Mouse (Mus musculus): ENCODE measurements around the gene Rora.

The Rora gene

DNA sequence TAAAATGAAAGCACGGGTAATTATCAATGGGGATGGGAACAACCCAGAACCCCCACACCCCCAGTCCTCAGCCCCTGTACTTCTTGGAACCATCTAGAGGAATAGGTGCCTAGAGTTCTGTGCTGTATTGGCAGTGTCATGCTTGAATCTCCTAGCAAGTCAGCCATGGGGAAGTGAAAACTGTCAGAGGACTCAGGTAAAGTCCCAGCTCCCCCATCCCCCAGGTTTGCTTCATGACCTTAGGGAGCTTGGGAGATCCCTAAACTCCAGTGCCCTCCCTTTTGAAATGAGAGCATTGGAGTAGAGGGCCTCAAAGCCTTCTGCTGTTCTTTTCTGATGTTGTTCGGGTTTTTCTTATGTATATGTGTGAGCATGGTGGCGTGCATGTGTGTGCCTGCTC lies 294.6 kb downstream of the Rora start:
- no peak for DNase-seq (ENCODE audit: low spot score in 2 of 2)

DNA sequence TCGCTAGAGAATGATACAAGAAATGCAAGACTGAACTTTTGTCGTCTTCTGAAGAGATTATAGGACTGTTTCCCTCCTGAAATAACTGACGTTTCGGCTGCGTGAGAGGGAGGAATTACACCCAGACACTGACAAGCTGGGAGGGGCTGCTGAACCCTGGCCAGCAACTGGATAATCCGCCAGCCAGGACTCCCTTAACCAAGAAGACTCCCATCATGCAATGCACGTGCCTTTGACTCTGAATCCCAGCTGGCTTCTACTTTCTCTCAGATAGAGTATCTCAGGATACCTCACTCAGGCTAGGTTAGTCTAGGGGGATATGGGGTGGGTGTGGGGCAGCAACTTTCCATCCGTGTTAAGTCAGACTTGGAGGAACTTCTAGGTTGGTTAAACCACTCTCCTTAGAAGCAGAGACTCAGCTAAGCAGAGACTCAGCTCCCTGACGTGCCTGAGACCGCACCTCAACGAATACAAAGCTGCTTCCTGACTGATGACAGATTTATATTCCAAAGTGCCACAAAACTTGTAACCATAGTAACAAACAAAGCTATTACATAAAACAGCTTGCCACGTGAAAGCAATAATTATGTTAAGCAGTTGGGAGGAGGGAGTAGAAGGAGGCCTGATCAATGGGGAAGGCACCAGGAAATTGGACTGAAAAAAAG lies 302.8 kb downstream of the Rora start:
- DNase-seq (ENCODE audit: low spot score in 2 of 2), result no peak

DNA sequence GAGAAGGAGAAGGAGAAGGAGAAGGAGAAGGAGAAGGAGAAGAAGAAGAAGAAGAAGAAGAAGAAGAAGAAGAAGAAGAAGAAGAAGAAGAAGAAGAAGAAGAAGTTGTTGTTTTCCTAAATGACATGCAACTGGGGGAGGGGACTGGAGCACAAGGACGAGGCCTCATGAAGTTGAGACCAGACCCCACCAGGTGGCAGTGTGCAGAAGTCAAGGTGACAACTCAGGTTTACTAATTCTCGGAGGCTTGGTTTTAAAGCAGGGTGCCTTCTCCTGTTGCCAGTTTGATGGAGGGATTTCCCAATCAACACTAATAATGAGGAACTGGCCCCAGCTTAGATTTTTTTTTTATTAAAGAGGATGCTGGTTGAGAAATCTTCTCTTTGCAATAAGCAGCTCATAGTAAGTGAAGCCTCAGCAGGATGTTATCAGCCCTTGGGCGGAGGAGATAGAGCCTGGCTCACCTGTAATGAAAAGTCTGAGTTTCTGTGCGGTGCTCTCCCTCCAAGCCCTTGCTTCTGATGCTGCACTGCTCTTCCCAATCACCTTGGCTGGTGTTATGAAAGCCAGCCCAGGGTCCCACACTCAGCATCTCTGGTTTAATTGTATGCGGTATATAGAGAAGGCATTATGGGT lies 303.5 kb downstream of the Rora start:
- peak; percentile 38 to 59 for DNase-seq (ENCODE audit: low spot score in 2 of 2)

DNA sequence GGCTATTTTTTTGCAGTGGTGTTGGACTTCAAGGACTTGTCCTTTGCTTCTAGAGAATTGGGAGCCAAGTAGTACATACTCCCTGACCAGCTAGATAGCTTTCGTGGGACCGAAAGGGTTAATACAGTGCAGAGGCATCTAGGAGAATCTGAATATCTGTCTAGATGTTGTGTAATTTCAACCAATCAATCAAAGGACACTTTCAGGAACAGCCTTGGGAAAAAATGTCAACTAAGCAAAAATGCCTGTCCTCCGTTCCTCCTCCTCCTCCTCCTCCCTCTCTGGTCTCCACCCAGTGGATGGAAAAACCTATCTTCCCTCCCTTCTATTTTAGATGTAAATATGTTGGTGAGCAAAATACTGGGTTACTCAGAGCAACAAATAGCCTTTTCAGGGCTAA lies 304.2 kb downstream of the Rora start:
- no peak for DNase-seq (ENCODE audit: low spot score in 2 of 2)

DNA sequence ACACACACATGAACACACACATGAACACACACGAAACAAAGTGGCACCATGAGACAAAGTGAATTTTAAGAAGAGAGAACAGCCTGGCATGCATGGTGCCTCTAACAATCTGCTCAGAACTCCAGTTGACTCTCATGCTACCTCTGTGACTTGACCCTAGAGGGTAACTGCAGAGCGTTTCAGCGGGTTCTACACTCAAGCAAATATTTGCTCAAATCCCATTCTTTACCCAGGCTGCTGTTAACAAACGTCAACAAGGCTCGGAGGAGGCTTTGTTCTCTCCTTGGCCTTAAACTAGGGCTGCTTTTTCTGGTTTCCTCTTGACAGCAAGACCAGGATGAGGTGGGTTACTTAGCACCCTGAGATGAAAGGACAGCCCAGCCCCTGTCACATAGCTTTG lies 305.3 kb downstream of the Rora start:
- DNase-seq (ENCODE audit: low spot score in 2 of 2), result no peak

DNA sequence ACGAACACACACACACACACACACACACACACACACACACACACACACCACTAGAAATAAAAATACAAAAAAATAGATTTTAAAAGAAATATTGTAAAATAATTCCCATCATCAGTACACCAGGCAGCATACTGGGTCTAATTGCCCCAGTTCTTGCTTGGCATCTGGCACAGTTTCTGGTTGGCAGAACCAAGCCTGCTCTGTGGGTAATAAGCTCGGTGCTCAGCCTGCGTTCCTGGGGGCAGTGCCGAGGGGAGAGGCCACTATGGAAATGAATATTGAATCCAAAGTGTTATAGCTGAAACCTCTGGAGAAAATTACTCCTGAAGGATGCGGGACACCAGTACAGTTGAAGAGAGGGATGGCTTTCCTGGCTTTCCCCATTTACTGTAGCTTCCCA lies 310.3 kb downstream of the Rora start:
- no peak for DNase-seq (ENCODE audit: low spot score in 2 of 2)

DNA sequence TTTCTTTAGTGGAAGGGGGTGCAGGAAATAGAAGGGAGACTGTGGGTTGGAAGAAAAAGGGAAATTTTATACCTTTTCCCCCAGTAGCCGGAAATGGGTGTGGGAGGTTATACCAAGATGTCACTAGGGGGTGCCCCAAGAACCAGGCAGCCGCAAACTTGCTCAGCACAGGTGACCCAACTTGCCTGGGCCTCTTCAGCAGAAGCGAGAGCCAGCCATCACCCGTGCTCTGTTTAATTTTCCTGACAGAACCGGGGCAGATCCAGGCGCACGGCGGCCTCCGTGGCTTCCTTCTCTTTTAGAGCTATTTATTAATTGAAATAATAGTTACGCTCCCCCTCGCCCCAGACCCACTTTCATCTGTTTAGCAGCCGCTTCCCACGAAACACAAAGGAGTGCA lies 313.0 kb downstream of the Rora start:
- DNase-seq (ENCODE audit: low spot score in 2 of 2), result peak in 1 of 2 experiments; percentile 6

DNA sequence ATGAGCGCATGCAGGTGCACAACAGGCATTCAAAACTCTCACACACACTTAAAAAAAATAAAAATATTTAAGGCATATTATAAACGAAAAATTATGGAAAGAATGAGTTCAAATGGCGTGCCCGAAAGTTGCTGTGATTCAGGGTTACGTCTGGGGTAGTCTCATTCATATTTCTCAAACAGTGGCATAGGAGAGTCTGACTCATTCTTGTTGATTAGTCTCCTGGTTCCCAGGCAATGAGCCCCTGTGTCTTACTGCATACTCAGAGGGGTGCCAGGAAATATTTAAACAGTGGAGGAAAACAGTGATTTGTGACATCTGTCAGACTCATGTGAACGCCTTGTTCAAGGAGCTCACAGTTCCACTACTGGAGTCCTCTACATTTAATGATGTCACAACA lies 316.5 kb downstream of the Rora start:
- DNase-seq (ENCODE audit: low spot score in 2 of 2), result no peak

DNA sequence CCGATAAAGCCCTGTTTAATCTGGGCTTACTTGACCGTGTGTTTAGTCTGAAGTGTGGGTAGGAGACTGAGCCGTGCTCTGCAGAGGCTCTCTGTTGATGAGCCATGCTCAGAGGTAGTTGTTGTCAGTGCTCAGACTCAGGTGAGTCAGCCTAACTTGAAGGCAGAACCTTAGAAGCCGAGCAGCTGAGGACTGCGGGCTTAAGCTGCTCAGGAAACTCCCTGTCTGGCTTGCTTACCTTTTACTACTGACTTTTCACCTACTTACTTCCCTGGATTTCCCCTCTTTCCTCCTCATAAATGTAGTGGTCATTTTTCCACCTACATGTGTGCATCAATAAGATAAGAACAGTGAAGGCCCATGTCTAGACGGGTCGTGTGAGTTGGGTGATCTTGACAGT lies 318.7 kb downstream of the Rora start:
- no peak for DNase-seq (ENCODE audit: low spot score in 2 of 2)

DNA sequence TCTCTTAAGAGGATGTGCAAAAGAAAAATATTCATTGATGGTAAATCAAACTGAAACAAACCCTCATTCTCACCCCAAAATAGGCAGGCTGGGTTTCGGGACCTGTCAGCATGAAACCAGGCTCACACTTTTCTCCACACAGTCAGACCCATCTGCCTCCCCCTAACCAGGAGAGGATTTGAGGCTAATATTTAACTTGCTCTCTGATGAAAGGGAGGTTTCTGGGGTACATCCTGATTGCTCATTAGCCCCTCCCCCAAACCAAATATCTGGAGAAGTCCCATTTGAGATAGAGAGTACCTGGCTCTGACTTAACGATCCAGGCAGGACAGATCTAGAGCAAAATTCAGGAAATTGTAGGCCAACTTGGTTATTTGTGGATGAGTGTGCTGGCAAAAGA lies 320.9 kb downstream of the Rora start:
- no peak for DNase-seq (ENCODE audit: low spot score in 2 of 2)

DNA sequence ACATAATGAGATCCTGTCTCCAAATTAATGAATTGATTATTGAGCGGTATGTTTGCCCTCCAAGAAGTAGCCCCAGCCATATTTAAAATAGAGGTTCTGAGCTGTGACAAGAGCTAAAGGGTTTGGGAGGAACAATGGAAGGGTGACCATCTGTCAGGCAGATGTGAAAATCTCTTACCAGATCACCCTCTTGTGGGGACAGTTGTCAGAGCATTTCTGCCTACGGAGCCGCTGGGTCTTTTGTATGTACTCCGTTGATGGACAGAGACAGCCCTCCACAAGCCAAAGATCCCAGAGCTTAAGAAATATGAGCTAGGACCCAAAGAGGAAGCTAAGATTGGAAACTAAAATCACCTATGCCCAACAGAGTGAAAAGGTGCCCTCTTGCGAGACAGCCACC lies 322.6 kb downstream of the Rora start:
- DNase-seq (ENCODE audit: low spot score in 2 of 2), result no peak

DNA sequence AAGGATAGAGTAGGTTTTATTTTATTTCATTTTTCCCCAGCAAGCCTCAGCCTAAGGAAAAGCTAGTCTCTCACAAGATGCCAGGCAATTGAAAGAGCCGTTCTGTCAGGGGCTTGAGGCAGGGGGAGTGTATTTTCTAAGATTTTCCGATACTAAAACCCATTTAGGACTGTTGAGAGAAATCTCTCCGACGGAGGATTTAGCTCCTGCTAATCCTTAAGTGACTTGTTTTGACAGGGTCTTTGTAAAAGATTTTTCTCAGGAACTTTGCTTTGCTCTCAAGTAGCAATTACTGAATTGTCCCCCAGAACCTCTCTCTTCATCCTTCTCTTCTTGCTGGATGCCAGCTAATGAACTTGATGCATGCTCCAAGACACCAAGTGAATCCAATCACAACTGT lies 323.3 kb downstream of the Rora start:
- DNase-seq (ENCODE audit: low spot score in 2 of 2), result no peak

DNA sequence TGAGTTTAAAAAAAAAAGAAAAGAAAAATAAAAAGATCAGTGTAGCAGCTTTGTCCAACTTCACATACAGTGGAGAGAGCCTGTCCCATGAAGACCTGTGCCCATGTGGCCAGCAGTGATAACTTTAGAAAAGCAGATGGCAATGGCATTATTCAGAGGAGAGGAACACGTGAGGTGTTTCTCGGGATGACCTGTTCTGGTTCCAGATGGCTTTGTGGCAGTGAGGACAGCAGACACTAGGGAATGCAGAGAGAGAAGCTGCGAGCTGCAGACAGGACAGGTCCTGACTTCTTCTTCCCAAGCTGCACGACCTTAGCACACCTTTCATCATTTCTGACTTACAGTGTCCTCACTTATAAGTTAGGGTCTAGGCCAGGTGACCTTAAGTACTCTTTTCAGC lies 325.1 kb downstream of the Rora start:
- DNase-seq (ENCODE audit: low spot score in 2 of 2), result no peak

DNA sequence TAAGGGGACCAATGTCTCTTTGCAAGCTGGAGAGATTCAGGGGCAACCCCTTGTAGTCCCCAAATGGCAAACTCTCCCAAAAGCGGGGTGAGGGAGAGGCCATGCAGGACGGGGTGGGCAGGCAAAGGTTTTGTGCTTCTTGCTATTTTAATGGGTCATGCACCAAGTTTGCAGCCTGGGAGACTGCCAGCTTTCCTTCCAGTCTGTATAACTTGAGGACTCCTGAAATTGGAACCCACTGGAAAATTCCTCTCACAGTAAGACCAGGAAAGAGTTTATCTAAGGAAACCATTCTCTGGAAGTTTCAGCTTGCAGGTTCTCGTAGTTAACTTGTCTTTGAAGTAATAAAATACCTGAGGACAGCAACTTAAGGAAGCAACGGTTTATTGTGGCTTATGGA lies 326.5 kb downstream of the Rora start:
- DNase-seq (ENCODE audit: low spot score in 2 of 2), result no peak

DNA sequence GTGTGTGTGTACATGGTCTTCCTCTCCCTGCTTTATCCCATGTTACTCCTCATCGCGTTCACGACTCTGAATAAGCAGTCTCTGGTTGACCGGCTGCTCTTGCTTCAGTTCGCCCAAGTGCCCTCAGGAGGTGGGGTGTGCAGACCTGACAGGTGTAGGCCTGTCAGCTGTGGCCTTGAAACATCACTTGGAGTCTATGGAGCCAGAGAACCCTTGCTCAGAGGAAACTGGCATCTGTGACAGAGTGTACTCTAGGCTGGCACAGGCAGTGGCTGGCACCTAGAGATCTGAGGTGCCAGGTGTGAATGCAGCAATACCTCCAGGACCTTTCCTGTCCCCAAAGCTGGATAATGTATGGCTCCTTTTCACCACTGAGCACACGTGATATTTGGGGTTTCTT lies 331.5 kb downstream of the Rora start:
- no peak for DNase-seq (ENCODE audit: low spot score in 2 of 2)

DNA sequence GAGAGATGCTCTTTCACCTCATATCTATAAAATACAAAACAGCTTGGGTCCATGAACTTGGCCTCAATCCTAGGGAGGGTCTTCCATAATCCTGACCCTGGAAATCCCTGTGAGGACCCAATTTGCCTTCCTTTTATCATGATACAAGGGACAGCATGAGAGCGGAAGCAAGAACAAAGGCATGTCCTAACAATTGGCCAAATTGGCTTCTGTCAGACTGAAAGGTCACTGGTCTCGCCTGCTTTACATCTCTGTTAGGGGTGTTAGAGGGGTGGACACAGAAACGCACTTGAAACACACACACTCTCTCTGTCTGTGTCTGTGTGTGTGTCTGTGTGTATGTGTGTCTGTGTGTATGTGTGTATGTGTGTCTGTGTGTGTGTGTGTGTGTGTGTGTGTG lies 332.2 kb downstream of the Rora start:
- DNase-seq (ENCODE audit: low spot score in 2 of 2), result no peak

DNA sequence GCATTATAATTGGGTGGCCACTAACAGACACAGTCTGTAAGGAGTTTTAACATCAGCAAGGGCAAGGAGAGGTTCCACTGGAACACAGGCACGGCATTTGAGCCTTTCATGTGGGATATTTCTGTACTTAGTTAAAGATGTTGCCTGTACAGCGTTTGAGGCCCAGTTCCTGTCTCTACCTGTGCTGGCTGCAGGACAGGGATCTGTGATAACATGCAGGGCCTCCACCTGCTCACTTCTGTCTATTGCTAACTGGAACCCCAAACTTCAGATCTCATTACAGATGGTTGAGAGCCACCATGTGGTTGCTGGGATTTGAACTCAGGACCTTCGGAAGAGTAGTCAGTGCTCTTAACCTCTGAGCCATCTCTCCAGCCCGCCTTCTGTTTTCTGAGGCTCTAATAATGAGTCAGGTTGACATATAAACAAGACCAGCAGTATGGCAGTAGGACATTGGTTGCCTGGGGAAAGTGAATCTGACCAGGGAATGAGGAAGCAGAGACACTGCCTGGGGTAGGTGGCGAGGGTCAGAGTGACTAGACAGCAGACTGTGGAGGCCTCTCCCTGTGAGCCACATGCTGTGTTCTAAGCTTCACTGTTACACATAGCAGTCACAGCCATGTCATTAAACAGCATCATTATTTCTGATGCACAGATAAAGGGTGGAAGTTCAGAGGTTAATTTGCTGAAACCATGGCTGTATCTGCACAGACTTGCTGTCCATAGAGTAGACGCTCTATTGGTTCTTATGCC lies 333.9 kb downstream of the Rora start:
- DNase-seq (ENCODE audit: low spot score in 2 of 2), result no peak

DNA sequence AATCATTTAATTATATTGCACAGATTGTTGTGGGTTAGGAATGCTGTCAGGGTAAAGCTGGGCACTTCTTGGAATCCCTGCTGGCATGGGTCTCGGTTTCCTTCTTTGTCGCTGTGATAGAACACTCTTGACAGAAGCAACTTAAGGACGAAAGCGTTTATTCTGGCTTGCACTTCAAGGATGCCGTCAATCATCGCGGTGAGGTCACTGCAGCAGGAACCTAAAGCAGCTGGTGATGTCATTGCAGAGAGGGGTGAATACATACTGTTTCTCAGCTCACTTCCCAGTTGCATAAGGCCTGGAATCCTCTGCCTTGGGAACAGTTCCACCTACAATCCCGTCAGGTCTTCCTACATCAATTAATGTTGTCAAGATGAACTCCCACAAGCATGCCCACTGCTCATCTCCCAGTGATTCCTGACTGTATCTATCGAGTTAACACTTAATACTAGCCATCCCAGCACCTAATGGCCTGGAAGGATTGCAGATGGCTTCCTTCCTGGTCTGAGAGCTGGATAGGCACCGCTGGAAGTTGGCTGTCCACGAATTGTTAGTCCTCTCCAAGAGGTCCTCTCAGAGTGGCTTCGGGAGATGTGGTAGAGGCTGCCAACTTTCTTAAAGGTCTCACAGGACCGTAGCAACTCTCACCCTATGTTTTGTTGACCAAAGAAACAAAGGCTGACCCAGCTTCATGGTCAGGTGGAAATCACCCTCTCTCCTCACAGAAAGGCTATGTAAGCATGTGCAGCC lies 334.8 kb downstream of the Rora start:
- no peak for DNase-seq (ENCODE audit: low spot score in 2 of 2)

DNA sequence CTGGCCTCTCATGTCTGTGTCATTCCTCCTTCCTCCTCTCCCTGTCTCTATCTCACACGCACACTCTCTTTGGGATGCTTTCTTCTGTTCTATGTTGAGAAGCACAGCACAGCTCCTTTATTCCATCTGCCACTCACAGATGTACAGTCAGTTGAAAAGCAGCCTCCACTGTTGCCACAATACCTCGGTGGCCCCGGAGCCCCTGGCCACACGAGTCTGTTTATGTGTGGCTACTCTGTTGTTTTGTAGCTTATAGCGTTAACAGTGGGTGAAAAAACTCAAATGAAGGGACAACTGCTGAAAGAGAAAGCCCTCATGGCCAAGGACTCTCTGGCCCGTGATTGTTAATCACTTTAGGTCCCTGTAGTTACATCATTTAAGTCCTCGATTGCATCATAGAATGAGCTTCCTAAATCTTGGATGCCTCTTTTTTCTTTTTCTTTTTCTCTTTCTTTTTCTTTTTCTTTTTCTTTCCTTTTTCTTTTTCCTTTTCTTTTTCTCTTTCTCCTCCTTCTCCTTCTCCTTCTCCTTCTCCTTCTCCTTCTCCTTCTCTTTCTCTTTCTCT lies 336.4 kb downstream of the Rora start:
- no peak for DNase-seq (ENCODE audit: low spot score in 2 of 2)

DNA sequence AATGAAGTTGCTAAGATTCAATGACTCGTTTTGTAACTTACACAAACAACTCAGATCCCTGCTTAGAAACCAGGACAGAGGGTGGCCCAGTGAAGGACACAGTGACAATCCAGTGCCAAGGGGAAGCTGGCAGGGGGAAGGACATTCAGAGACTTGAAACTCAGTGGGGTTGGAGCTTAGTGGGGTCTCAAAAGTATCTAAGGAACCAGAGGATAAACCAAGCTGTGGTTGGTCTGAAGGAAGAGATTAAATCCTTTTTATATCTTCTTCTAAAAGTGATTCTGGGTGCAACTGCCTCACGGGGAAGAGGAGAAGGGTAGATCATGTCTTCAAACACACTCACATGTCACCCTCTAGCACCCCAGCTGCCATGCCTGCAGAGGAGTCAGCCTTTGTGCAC lies 340.3 kb downstream of the Rora start:
- no peak for DNase-seq (ENCODE audit: low spot score in 2 of 2)

DNA sequence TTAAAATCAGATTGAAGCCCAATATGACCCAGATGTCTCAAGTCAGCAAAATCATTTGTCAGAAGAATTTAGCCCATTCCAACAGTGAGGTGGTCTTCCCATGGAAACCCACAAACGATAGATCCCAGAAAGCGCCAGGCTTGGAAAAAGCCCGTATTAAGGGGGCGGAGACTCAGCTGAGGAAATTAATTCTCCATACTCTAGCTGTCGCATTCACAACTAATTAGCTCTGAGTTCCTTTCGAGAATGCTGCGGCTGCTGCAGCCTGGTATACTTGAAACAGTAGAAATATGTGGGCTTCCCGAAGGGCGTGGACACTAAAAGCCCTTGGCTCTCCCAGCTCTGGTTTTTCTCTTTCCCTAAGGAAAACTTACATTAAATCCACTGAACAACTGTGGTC lies 345.4 kb downstream of the Rora start:
- no peak for DNase-seq (ENCODE audit: low spot score in 2 of 2)

DNA sequence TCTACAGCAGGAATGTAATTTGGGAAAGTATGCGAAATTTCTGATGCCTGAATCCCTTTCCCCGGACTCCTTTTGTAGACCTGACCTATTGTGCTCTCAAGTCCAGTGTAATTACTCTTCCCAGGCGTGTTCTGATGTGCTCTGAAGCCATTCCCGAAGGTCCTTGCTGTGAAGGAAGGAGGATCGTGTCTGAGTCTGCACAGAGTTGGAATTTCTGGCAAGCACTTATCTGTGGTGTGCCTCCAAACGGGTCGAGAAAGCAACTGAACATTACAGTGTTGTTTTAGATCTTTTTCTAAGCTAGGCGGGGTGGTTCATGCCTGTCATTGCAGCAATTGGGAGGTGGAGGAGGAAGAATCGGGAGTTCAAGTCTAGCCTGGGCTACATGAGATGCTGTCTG lies 350.9 kb downstream of the Rora start:
- DNase-seq (ENCODE audit: low spot score in 2 of 2), result no peak

Measured in cerebellum, postnatal 4 days (tissue).